Mouse (Mus musculus): ENCODE measurements around the gene Rhd.

DNA sequence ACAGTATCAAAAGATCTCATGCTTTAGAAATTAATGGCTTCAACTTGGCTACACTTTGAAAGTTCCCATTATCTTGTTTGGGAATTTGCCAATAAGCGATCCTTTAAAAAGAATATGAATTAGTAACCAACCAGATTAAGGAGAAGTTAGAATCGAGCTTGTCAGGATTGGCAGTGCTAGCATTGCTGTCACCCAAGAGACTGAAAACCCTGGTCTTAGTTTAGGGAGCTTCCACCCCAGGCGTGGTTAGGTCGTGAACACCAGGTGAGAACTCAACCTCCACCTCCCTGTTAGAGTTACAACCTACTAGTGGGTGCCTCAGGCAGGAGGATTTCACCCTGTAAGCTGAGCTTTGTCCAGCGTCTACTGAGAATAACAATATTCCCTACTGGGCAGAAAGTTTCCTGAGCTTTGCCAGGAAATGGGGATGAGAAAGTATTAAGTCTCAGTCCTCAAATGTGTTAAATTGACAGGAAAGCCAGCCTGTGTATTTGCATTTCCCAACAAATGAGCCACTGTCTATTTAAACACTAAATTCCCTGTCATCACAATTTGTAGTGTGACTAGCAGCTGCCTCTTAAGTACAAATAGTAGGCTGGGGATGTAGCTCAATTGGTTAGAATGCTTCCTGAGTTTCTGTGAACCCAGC is 63.6 kb downstream of the Rhd start:
- TF ChIP-seq CTCF (IDR thresholded peaks at IDR 0.05; ENCODE audit: low read depth, low read length): no peak
- no peak for TF ChIP-seq GATA1 (IDR thresholded peaks at IDR 0.05; ENCODE audit: borderline replicate concordance, low read length)

Data from G1E (cell line).